Mouse (Mus musculus): ENCODE measurements around the gene Nfatc3. TPM values are rescaled to one million over a fixed set of nuclear protein-coding genes. Genes with fewer than 3 reads are reported as not detected.
A peak's percentile ranks its signal among the peaks of the same experiment; 100 is the strongest.

The Nfatc3 gene
- total RNA-seq, 1 experiment = 19.6 TPM

DNA sequence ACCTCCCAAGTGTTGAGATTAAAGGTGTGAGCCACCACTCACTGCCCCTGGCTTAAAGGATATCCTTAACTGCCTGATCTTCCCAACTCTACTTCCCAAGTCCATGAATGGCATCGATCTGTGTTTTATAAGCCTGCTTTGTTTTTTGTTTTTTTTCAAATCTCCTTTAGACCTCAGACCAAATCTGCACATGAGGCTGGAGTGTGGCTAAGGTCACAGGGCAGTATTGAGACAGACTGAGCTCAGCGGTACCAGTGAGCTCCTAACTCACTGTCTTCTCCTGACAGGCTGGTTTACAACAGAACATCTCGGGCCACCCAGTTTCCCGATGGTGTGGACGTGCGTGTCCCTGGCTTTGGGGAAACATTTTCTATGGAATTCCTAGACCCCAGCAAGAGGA, 101.2 kb downstream of the Nfatc3 start:
- TF ChIP-seq ZNF384 (IDR thresholded peaks at IDR 0.05; ENCODE audit: low read depth, low read length) (no peak), CHD2 (IDR thresholded peaks at IDR 0.05; ENCODE audit: low read depth, low read length) (no peak), MAFK (IDR thresholded peaks at IDR 0.05; ENCODE audit: insufficient read depth, low read depth, low read length) (no peak), ZC3H11A (IDR thresholded peaks at IDR 0.05; ENCODE audit: borderline replicate concordance, low read depth, low read length) (no peak), HCFC1 (IDR thresholded peaks at IDR 0.05; ENCODE audit: borderline replicate concordance, insufficient read depth, low read length) (no peak)
- Histone ChIP-seq H3K4me3 (ENCODE audit: insufficient read depth in 1 of 2, low read depth in 1 of 2, low read length in 2 of 2, poor library complexity in 1 of 2, severe bottlenecking in 1 of 2) (no peak overlapping the region), H3K4me1 (ENCODE audit: control insufficient read depth in 2 of 2, insufficient read depth in 2 of 2, low read length in 2 of 2, poor library complexity in 1 of 2) (peaks cover 0 to 18% of the 10 kb centered on the region in 2 experiments; a peak in 3 of 4 replicates), H3K27ac (ENCODE audit: insufficient read depth, low read depth, low read length, poor library complexity, severe bottlenecking) (peak overlapping the region; percentile 65), H3K9me3 (ENCODE audit: control insufficient read depth, insufficient read depth, low read depth, low read length) (no peaks in the 10 kb centered on the region), H3K36me3 (ENCODE audit: control insufficient read depth, insufficient read depth, low read length, poor library complexity, severe bottlenecking) (peaks cover 27% of the 10 kb centered on the region), H3K9ac (ENCODE audit: insufficient read depth, low read depth, low read length, poor library complexity, severe bottlenecking) (no peak overlapping the region)
- no peak for DNase-seq (ENCODE audit: low read depth, low spot score)
- in situ Hi-C loops (cut with MboI; ENCODE audit: low sequenced_read_pairs in 2 of 2, unreplicated experiment in 2 of 2) = no loop called here

DNA sequence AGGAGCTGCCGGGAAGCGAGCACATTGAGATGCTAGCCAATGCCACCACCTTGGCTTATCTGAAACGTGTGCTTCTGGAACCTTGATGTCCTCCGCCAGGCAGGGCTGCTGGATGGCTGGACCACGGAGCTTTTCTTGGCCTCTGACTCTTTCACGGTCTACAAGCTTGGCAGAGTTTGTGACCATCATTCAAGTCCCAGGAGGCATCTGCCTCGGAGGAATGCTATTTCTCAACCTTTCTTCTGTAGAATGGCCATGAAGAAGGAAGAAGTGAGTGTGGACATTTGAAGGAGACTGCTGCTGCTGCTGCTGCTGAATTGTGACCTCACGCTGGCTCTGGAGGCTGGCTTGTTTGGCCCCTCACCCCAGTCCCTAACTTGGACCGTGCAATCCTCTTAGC, 104.6 kb downstream of the Nfatc3 start:
- no peak overlapping the region for H3K9ac ChIP-seq (ENCODE audit: insufficient read depth, low read depth, low read length, poor library complexity, severe bottlenecking)
- no peaks in the 10 kb centered on the region for H3K9me3 ChIP-seq (ENCODE audit: control insufficient read depth, insufficient read depth, low read depth, low read length)
- H3K27ac ChIP-seq (ENCODE audit: insufficient read depth, low read depth, low read length, poor library complexity, severe bottlenecking) = no peak overlapping the region
- TF ChIP-seq ZC3H11A (IDR thresholded peaks at IDR 0.05; ENCODE audit: borderline replicate concordance, low read depth, low read length) (no peak), ZNF384 (IDR thresholded peaks at IDR 0.05; ENCODE audit: low read depth, low read length) (no peak), HCFC1 (IDR thresholded peaks at IDR 0.05; ENCODE audit: borderline replicate concordance, insufficient read depth, low read length) (no peak), CHD2 (IDR thresholded peaks at IDR 0.05; ENCODE audit: low read depth, low read length) (no peak), MAFK (IDR thresholded peaks at IDR 0.05; ENCODE audit: insufficient read depth, low read depth, low read length) (no peak)
- peaks cover 0 to 18% of the 10 kb centered on the region in 2 experiments; a peak in 3 of 4 replicates for H3K4me1 ChIP-seq (ENCODE audit: control insufficient read depth in 2 of 2, insufficient read depth in 2 of 2, low read length in 2 of 2, poor library complexity in 1 of 2)
- H3K4me3 ChIP-seq (ENCODE audit: insufficient read depth in 1 of 2, low read depth in 1 of 2, low read length in 2 of 2, poor library complexity in 1 of 2, severe bottlenecking in 1 of 2) = no peak overlapping the region
- in situ Hi-C loops (cut with MboI; ENCODE audit: low sequenced_read_pairs in 2 of 2, unreplicated experiment in 2 of 2) = no loop called here
- no peak for DNase-seq (ENCODE audit: low read depth, low spot score)
- H3K36me3 ChIP-seq (ENCODE audit: control insufficient read depth, insufficient read depth, low read length, poor library complexity, severe bottlenecking) = peaks cover 27% of the 10 kb centered on the region

DNA sequence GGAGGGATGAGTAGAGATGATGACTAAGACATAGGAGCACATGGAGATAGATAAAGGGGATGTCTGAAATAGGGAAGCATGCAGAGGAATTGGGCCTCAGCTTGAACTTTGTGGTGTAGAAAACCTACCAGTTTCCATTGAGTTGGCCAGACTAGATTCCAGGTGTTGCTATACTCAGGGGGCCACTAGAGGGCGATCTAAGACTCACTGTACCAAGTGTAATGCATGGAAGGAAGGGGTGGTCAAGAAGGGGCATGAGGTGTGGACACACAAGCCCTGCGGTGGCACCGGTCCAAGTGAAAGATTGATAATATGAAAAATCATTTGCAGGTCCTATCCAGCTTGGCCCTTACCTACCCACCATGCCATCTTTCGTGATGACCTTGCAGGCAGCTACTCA, 106.8 kb downstream of the Nfatc3 start:
- no peak overlapping the region for H3K4me3 ChIP-seq (ENCODE audit: insufficient read depth in 1 of 2, low read depth in 1 of 2, low read length in 2 of 2, poor library complexity in 1 of 2, severe bottlenecking in 1 of 2)
- peaks cover 0 to 10% of the 10 kb centered on the region in 2 experiments; a peak in 2 of 4 replicates for H3K4me1 ChIP-seq (ENCODE audit: control insufficient read depth in 2 of 2, insufficient read depth in 2 of 2, low read length in 2 of 2, poor library complexity in 1 of 2)
- peak; percentile 20; the same call in 1 of the 2 replicates for TF ChIP-seq ZC3H11A (IDR thresholded peaks at IDR 0.05; ENCODE audit: borderline replicate concordance, low read depth, low read length)
- no peak for TF ChIP-seq CHD2 (IDR thresholded peaks at IDR 0.05; ENCODE audit: low read depth, low read length)
- TF ChIP-seq MAFK (IDR thresholded peaks at IDR 0.05; ENCODE audit: insufficient read depth, low read depth, low read length) = no peak
- TF ChIP-seq HCFC1 (IDR thresholded peaks at IDR 0.05; ENCODE audit: borderline replicate concordance, insufficient read depth, low read length) = no peak
- TF ChIP-seq ZNF384 (IDR thresholded peaks at IDR 0.05; ENCODE audit: low read depth, low read length) = no peak
- no peaks in the 10 kb centered on the region for H3K9me3 ChIP-seq (ENCODE audit: control insufficient read depth, insufficient read depth, low read depth, low read length)
- DNase-seq (ENCODE audit: low read depth, low spot score) = peak; percentile 59
- peaks cover 27% of the 10 kb centered on the region for H3K36me3 ChIP-seq (ENCODE audit: control insufficient read depth, insufficient read depth, low read length, poor library complexity, severe bottlenecking)
- H3K27ac ChIP-seq (ENCODE audit: insufficient read depth, low read depth, low read length, poor library complexity, severe bottlenecking) = no peak overlapping the region
- H3K9ac ChIP-seq (ENCODE audit: insufficient read depth, low read depth, low read length, poor library complexity, severe bottlenecking) = no peak overlapping the region
- in situ Hi-C loops (cut with MboI; ENCODE audit: low sequenced_read_pairs in 2 of 2, unreplicated experiment in 2 of 2) = no loop called here

DNA sequence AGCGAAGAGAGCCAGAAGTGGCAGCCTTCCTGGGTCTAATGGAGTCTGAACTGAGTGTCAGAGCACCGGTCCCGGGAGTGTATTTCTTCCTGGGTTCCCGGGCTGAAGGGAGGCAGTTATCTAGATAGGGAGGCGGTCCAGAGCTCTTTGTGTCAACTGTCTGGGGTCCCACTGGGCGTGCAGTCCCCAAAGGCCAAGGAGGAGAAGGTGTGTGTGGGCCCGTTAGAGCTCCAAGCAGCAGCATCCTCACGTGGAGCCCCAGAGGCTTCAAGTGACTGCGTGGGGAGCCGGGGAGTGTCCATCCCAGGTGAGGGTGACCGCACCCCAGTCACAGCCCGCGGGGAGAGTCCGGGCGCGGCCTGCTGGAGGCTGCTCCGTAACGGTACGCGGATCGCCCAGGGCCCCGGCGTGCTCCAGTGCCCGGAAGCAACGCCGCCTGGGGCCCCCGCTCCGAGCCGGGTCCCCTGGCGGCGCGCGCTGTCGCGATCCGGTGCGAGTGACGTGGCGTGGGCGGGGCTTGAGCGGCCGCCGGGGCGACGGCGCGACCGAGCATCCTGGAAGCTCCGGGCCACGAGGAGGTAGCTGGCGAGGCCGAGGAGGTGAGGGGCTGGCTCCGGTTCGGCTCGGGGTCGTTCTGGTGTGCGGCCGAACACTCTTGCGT, 109.8 kb downstream of the Nfatc3 start, which contains the start of gene Slc7a6:
Gene Slc7a6, plus strand, starts transcription at position 502 of the 661 bp plus-strand sequence.
- H3K4me1 ChIP-seq (ENCODE audit: control insufficient read depth in 2 of 2, insufficient read depth in 2 of 2, low read length in 2 of 2, poor library complexity in 1 of 2) = peaks cover 0 to 3% of the 10 kb centered on the region in 2 experiments; a peak in 1 of 4 replicates
- H3K36me3 ChIP-seq (ENCODE audit: control insufficient read depth, insufficient read depth, low read length, poor library complexity, severe bottlenecking) = peaks cover 9% of the 10 kb centered on the region
- peak within 1 kb of the TSS; percentile 85 to 89 for H3K4me3 ChIP-seq (ENCODE audit: insufficient read depth in 1 of 2, low read depth in 1 of 2, low read length in 2 of 2, poor library complexity in 1 of 2, severe bottlenecking in 1 of 2)
- in situ Hi-C loops (cut with MboI; ENCODE audit: low sequenced_read_pairs in 2 of 2, unreplicated experiment in 2 of 2) = no loop called here
- TF ChIP-seq CHD2 (IDR thresholded peaks at IDR 0.05; ENCODE audit: low read depth, low read length) (no peak), ZC3H11A (IDR thresholded peaks at IDR 0.05; ENCODE audit: borderline replicate concordance, low read depth, low read length) (no peak), MAFK (IDR thresholded peaks at IDR 0.05; ENCODE audit: insufficient read depth, low read depth, low read length) (no peak)
- H3K27ac ChIP-seq (ENCODE audit: insufficient read depth, low read depth, low read length, poor library complexity, severe bottlenecking) = 0 out of 2 replicates have a peak within 1 kb of the TSS, but pooled peaks have one; percentile 26
- H3K9me3 ChIP-seq (ENCODE audit: control insufficient read depth, insufficient read depth, low read depth, low read length) = no peaks in the 10 kb centered on the region
- peak; percentile 40 for DNase-seq (ENCODE audit: low read depth, low spot score)
- H3K9ac ChIP-seq (ENCODE audit: insufficient read depth, low read depth, low read length, poor library complexity, severe bottlenecking) = peak within 1 kb of the TSS; percentile 88
